Mouse (Mus musculus): ENCODE results near the gene Sox1. TPM values are rescaled to one million over a fixed set of nuclear protein-coding genes. Genes with fewer than 3 reads are reported as not detected.

The Sox1 gene
- total RNA-seq (2021), result 10 to 100 TPM in 1 of 2 experiments, 1 to 10 TPM in 1; 9.6 to 11.3 TPM
- long read RNA-seq, full-length matches to known transcripts, result 10 of 10 reads
- long read RNA-seq, partial matches to known transcripts, result 0 of 10 reads
- long read RNA-seq, other reads (novel, unspliced or antisense), result 0 of 10 reads

GRCm38 (mm10) chr8:12395071-12396031 lies at the start of gene Sox1:
Gene Sox1, plus strand, starts transcription at chr8:12395295.
- DNase-seq (ENCODE audit: low spot score in 2 of 2), result peak; percentile 61 to 63

- no peak for DNase-seq (ENCODE audit: low spot score in 2 of 2)
Measured at GRCm38 (mm10) chr8:12345881-12346280, 49.2 kb upstream of the Sox1 start.

GRCm38 (mm10) chr8:12346870-12347269 lies 48.2 kb upstream of the Sox1 start:
- DNase-seq (ENCODE audit: low spot score in 2 of 2), result no peak

- DNase-seq (ENCODE audit: low spot score in 2 of 2), result no peak
Measured at GRCm38 (mm10) chr8:12348306-12348705, 46.8 kb upstream of the Sox1 start.

DNA sequence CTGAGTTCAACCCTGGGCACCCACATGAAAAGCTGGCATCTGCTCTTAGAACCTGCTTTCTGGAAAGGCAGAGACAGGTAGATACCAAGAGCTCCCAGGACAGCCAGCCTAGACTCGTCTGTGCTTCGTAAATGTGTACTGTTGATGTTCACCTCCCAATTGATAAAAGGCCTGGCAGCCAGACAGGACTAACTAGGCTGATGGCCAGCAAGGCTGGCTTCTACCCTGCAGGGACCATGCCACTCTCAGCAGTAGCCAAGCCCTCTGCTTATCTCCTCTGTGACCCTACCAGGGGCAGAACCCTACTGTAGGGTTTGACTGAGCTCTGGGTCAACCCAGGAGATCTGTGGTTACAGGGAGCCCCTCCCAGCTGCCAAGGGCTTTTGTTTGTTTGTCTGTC lies 45.5 kb upstream of the Sox1 start:
- no peak for DNase-seq (ENCODE audit: low spot score in 2 of 2)

- no peak for DNase-seq (ENCODE audit: low spot score in 2 of 2)
Measured at GRCm38 (mm10) chr8:12351121-12351520, 44.0 kb upstream of the Sox1 start.

- no peak for DNase-seq (ENCODE audit: low spot score in 2 of 2)
Measured at GRCm38 (mm10) chr8:12354406-12355025, 40.6 kb upstream of the Sox1 start.

GRCm38 (mm10) chr8:12368161-12368560 lies 26.9 kb upstream of the Sox1 start:
- no peak for DNase-seq (ENCODE audit: low spot score in 2 of 2)

DNA sequence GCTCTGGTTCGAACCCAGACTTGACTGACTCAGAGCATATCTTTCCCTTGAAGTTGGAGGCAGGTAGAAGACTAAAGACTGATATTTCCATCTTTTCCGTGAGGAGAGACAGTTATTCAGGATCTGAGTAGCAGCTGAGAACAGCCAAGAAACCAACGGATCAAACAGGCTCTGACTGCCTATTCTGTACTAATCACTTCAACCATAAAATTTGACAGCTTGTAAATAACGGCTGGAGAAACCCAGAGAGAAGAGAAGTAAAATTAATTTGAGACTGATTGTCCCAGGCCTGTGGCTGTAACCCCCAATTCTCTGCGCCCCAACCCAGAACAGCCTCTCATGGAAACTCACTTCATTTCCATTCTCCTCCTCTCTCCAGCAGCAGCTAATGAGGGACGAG lies 26.2 kb upstream of the Sox1 start:
- no peak for DNase-seq (ENCODE audit: low spot score in 2 of 2)

DNA sequence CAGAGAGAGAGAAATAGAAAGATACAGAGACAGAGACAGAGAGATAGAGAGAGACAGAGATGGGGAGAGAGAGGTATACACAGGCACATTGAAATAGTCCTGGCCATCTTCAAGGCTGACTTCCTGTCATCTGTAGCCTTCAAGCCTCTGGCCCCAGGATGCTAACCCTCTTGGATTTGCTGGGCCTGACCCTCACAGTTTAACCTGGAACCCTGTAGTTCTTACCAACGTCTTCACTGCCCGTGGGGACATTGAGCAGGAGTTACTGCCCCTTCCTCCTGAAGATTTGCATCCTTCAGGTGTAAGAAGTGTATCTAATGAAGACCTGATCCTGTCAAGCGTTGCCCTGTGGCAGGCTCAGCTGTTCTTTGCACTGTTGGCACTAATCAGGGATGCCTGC lies 14.0 kb upstream of the Sox1 start:
- DNase-seq (ENCODE audit: low spot score in 2 of 2), result no peak

DNA sequence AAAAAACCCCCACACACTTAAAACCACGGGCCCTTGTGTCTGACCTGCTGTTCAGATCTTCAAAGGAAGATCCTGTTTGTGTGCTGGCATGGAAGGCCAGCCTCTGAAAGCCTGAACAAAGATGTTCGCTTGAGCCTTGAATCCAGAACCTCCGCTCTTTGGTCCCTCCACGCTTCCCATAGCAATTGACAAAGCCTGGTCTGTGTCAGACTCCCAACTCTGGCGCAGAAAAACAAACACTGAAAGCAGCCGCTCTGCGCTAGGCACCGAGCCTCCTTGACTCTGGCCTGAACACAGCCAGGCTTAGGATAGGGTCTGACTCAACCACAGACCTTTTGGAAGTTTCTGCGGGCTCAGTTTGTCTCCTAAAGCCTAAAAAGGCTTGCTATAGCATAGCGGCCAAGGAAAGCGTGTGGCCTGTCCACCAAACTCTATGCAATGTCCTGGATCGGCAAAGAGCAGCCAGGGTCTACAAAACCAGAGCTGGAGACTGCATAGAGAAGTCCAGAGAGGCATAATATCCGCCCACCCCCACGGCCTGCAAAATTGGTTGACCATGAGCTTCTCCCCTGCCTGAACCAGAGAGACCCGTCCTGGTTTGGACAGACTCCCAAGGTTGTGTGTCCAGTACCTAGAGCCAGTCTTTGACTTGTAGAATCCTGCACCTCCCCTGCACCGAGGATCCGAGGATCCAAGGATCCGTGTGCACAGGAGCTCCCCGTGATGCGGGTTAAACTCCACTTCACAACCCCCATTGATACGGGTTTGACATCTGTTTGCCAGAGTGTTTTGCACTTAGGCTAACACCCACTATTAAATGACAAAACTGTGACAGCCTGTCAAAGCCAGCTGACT lies 12.2 kb upstream of the Sox1 start:
- DNase-seq (ENCODE audit: low spot score in 2 of 2), result no peak

- DNase-seq (ENCODE audit: low spot score in 2 of 2), result no peak
Measured at GRCm38 (mm10) chr8:12383979-12384890, 10.9 kb upstream of the Sox1 start.

DNA sequence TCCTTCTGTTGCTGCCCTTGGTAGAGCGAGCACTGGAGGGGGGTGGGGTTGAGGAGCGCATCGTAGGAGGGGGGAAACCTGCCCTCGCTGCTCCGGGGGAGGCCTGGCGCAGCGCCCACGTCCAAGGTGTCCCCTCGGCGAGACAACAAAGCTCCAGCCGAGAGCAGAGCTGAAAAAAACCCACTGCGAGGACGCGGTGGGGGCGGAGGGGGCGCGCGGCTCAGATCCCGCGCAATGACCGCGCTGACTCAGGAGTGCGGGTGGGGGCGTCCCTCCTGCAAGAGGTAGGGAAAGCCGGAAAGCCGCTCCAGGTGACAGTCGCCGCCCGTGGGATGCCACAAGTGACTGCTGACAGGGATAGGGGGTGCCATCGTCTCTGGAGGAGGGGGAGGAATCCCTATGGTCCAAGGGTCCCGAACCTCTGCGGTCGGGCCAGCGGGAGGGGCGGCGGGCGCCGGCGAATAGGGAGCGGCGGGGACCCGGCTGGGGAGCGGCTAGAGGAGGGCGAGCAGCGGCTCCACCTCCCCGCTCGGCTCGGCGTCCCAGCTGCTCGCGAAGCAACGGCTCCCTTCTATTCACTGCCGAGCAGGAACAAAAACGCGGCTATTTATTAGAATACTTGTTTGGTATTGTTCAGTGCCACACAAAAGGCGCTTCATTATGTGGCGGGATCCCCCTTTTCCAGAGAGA lies 10.0 kb upstream of the Sox1 start:
- DNase-seq (ENCODE audit: low spot score in 2 of 2), result no peak

- no peak for DNase-seq (ENCODE audit: low spot score in 2 of 2)
Measured at GRCm38 (mm10) chr8:12385686-12386488, 9.2 kb upstream of the Sox1 start.

GRCm38 (mm10) chr8:12386530-12387222 lies 8.4 kb upstream of the Sox1 start:
- no peak for DNase-seq (ENCODE audit: low spot score in 2 of 2)

GRCm38 (mm10) chr8:12387223-12387860 lies 7.8 kb upstream of the Sox1 start:
- DNase-seq (ENCODE audit: low spot score in 2 of 2), result no peak

DNA sequence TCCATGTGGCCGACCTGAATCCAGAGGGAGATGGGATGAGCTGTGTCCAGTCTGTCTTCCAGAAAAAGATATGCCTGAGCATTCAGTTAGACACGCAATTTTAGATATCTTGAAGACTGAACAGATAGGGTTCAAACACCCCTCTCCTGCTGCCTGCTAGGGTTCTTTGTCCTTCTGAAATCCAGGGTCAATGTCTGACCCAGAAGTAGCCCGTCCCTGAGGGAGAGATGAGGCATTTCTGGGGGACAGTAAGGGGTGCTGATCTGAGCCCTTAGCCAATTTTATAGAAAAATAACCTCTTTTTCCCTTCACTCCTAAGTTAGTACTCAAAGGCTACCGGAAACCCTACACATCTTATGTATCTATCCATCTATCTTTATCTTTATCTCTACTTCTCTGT lies 7.2 kb upstream of the Sox1 start:
- no peak for DNase-seq (ENCODE audit: low spot score in 2 of 2)
